Mouse (Mus musculus) ovary, postnatal 36 days (tissue): ENCODE results near the gene Nudt4.
"Not testable (repeated sequence)": the region's sequence is repeated elsewhere in the genome, so short reads cannot be mapped to it uniquely, and the experiment has no call there.

ENCODE experiments used
- DNase-seq: peaks from one replicate; pipeline ENCODE4 v3.0.0; 2022; ENCODE audit warnings: low spot score, mixed read lengths

Nudt4 gene

GRCm38 (mm10) chr10:95567550-95567949, 3.6 kb upstream of the Nudt4 start:
- no peak for DNase-seq

- DNase-seq = no peak
Observed at GRCm38 (mm10) chr10:95566786-95567185, 2.8 kb upstream of the Nudt4 start.

- no peak for DNase-seq
Observed at GRCm38 (mm10) chr10:95565156-95565854, 1.4 kb upstream of the Nudt4 start.

- DNase-seq = peak; percentile 58
Observed at GRCm38 (mm10) chr10:95562859-95563841, 796 bp downstream of the Nudt4 start.

- DNase-seq = no peak
Observed at GRCm38 (mm10) chr10:95562395-95562794, 1.6 kb downstream of the Nudt4 start.

GRCm38 (mm10) chr10:95561616-95562015, 2.3 kb downstream of the Nudt4 start:
- no peak for DNase-seq

- DNase-seq = no peak
Observed at GRCm38 (mm10) chr10:95560394-95560983, 3.5 kb downstream of the Nudt4 start.

GRCm38 (mm10) chr10:95559426-95559825, 4.5 kb downstream of the Nudt4 start:
- no peak for DNase-seq

- DNase-seq = no peak
Observed at GRCm38 (mm10) chr10:95557337-95557828, 6.6 kb downstream of the Nudt4 start.

GRCm38 (mm10) chr10:95555866-95556265, 8.1 kb downstream of the Nudt4 start:
- no peak for DNase-seq

GRCm38 (mm10) chr10:95552326-95552725, 11.6 kb downstream of the Nudt4 start:
- DNase-seq = no peak

- DNase-seq = no peak
Observed at GRCm38 (mm10) chr10:95551752-95552151, 12.2 kb downstream of the Nudt4 start.

- no peak for DNase-seq
Observed at GRCm38 (mm10) chr10:95550506-95550905, 13.4 kb downstream of the Nudt4 start.

GRCm38 (mm10) chr10:95549080-95549479, 14.9 kb downstream of the Nudt4 start:
- not testable (repeated sequence) for DNase-seq

GRCm38 (mm10) chr10:95548154-95548826, 15.7 kb downstream of the Nudt4 start:
- no peak for DNase-seq

GRCm38 (mm10) chr10:95546178-95546577, 17.8 kb downstream of the Nudt4 start:
- DNase-seq = no peak

GRCm38 (mm10) chr10:95545051-95545450, 18.9 kb downstream of the Nudt4 start:
- DNase-seq = no peak

GRCm38 (mm10) chr10:95544651-95545050, 19.3 kb downstream of the Nudt4 start:
- DNase-seq = no peak

GRCm38 (mm10) chr10:95544004-95544403, 19.9 kb downstream of the Nudt4 start:
- no peak for DNase-seq

- no peak for DNase-seq
Observed at GRCm38 (mm10) chr10:95543377-95543776, 20.6 kb downstream of the Nudt4 start.

GRCm38 (mm10) chr10:95542916-95543315, 21.0 kb downstream of the Nudt4 start:
- DNase-seq = no peak

GRCm38 (mm10) chr10:95539841-95540240, 24.1 kb downstream of the Nudt4 start:
- no peak for DNase-seq
